10 mouse cellular contexts compared by ENCODE assay signal in genomic region chr8:77009425-77009824, GRCm38 (mm10).
DNase-seq lines count a peak whose midpoint lies in the region; ATAC-seq lines count a peak whose summit lies in the region.
"Had no signal": no experiment of that assay in that cellular context is flagged by ENCODE, and none has a peak within 500 bp of the region (broad histone marks: within the 10 kb centered on the region; RNA-seq: fewer than 3 reads in every experiment).

No protein-coding gene starts in this region.

- WGBS in heart, embryonic 12.5 days: 73% methylated on average over 10 of the region's 10 CpGs
- 57% methylated on average over 10 of the region's 10 CpGs for WGBS in forebrain, embryonic 15.5 days
- WGBS in midbrain, embryonic 13.5 days: 61% methylated on average over 10 of the region's 10 CpGs
- WGBS in intestine, embryonic 15.5 days: 77% methylated on average over 10 of the region's 10 CpGs
- 80% methylated on average over 10 of the region's 10 CpGs for WGBS in kidney, embryonic 14.5 days

- H3K4me2 ChIP-seq in heart, embryonic 12.5 days: no peak overlapping the region
- no peak overlapping the region for H3K4me2 ChIP-seq in forebrain, embryonic 15.5 days (replicated peaks)
- H3K4me2 ChIP-seq in midbrain, embryonic 13.5 days (replicated peaks): no peak overlapping the region
- no peak overlapping the region for H3K4me2 ChIP-seq in intestine, embryonic 15.5 days (replicated peaks)
- H3K4me2 ChIP-seq in kidney, embryonic 14.5 days (replicated peaks; ENCODE audit: low read depth, low read length): no peak overlapping the region
- H3K4me2 ChIP-seq: liver, embryonic 15.5 days had no signal

- H3K4me1 ChIP-seq in heart, embryonic 12.5 days (replicated peaks): no peaks in the 10 kb centered on the region
- 0 out of 2 replicates have a peak, but pooled peaks cover 9% of the 10 kb centered on the region for H3K4me1 ChIP-seq in forebrain, embryonic 15.5 days
- peaks cover 12% of the 10 kb centered on the region for H3K4me1 ChIP-seq in midbrain, embryonic 13.5 days (replicated peaks)
- no peaks in the 10 kb centered on the region for H3K4me1 ChIP-seq in intestine, embryonic 15.5 days (replicated peaks)
- H3K4me1 ChIP-seq in kidney, embryonic 14.5 days (ENCODE audit: control insufficient read depth, insufficient read depth, low read length): no peaks in the 10 kb centered on the region
- H3K4me1 ChIP-seq: liver, embryonic 15.5 days had no signal

- H3K4me3 ChIP-seq in heart, embryonic 12.5 days: no peak overlapping the region
- H3K4me3 ChIP-seq in forebrain, embryonic 15.5 days: no peak overlapping the region
- H3K4me3 ChIP-seq in midbrain, embryonic 13.5 days (replicated peaks): no peak overlapping the region
- H3K4me3 ChIP-seq in intestine, embryonic 15.5 days (replicated peaks): no peak overlapping the region
- no peak overlapping the region for H3K4me3 ChIP-seq in kidney, embryonic 14.5 days (ENCODE audit: low read length)
- H3K4me3 ChIP-seq: liver, embryonic 15.5 days had no signal

- no peaks in the 10 kb centered on the region for H3K9me3 ChIP-seq in heart, embryonic 12.5 days (replicated peaks)
- H3K9me3 ChIP-seq in forebrain, embryonic 15.5 days: no peaks in the 10 kb centered on the region
- H3K9me3 ChIP-seq in midbrain, embryonic 13.5 days: no peaks in the 10 kb centered on the region
- H3K9me3 ChIP-seq in intestine, embryonic 15.5 days: no peaks in the 10 kb centered on the region
- H3K9me3 ChIP-seq in kidney, embryonic 14.5 days (ENCODE audit: control insufficient read depth, low read length): no peaks in the 10 kb centered on the region
- H3K9me3 ChIP-seq: liver, embryonic 15.5 days had no signal

- no peak overlapping the region for H3K27ac ChIP-seq in heart, embryonic 12.5 days (ENCODE audit: poor library complexity, severe bottlenecking)
- H3K27ac ChIP-seq in forebrain, embryonic 15.5 days (replicated peaks): no peak overlapping the region
- no peak overlapping the region for H3K27ac ChIP-seq in midbrain, embryonic 13.5 days
- no peak overlapping the region for H3K27ac ChIP-seq in intestine, embryonic 15.5 days
- no peak overlapping the region for H3K27ac ChIP-seq in kidney, embryonic 14.5 days (ENCODE audit: low read depth, low read length)
- H3K27ac ChIP-seq: liver, embryonic 15.5 days had no signal

- DNase-seq in heart, adult 11 months: peak; percentile 89
- peak; percentile 47 to 51 for DNase-seq in cerebellum, adult 18-20 months

- ATAC-seq in heart, embryonic 12.5 days (ENCODE audit: insufficient number of reproducible peaks, low FRiP score): no peak
- peak; percentile 57; the same call in 1 of the 2 replicates for ATAC-seq in forebrain, embryonic 15.5 days (replicated peaks)
- ATAC-seq in midbrain, embryonic 13.5 days: peak; percentile 85
- ATAC-seq in intestine, embryonic 15.5 days: no peak
- ATAC-seq in monocyte, adult 5-6 weeks (replicated peaks; ENCODE audit: insufficient number of reproducible peaks, low FRiP score, low TSS enrichment, poor library complexity, severe bottlenecking): no peak
- no peak for ATAC-seq in kidney, embryonic 14.5 days (ENCODE audit: low FRiP score, low TSS enrichment)
- ATAC-seq: CD4-positive, CD25-positive, alpha-beta regulatory T cell, adult 4 months had no signal

- H3K36me3 ChIP-seq in heart, embryonic 12.5 days: no peaks in the 10 kb centered on the region
- no peaks in the 10 kb centered on the region for H3K36me3 ChIP-seq in forebrain, embryonic 15.5 days
- no peaks in the 10 kb centered on the region for H3K36me3 ChIP-seq in midbrain, embryonic 13.5 days
- no peaks in the 10 kb centered on the region for H3K36me3 ChIP-seq in intestine, embryonic 15.5 days
- H3K36me3 ChIP-seq in kidney, embryonic 14.5 days (ENCODE audit: control insufficient read depth, insufficient read depth, low read length): no peaks in the 10 kb centered on the region
- H3K36me3 ChIP-seq: liver, embryonic 15.5 days had no signal

- no peaks in the 10 kb centered on the region for H3K27me3 ChIP-seq in heart, embryonic 12.5 days (replicated peaks)
- no peaks in the 10 kb centered on the region for H3K27me3 ChIP-seq in forebrain, embryonic 15.5 days
- no peaks in the 10 kb centered on the region for H3K27me3 ChIP-seq in midbrain, embryonic 13.5 days
- H3K27me3 ChIP-seq in intestine, embryonic 15.5 days (replicated peaks): no peaks in the 10 kb centered on the region
- H3K27me3 ChIP-seq in kidney, embryonic 14.5 days (ENCODE audit: control insufficient read depth, insufficient read depth, low read length): no peaks in the 10 kb centered on the region
- H3K27me3 ChIP-seq: liver, embryonic 15.5 days had no signal

- no peak overlapping the region for H3K9ac ChIP-seq in heart, embryonic 12.5 days
- no peak overlapping the region for H3K9ac ChIP-seq in forebrain, embryonic 15.5 days (replicated peaks)
- H3K9ac ChIP-seq in midbrain, embryonic 13.5 days (replicated peaks): no peak overlapping the region
- no peak overlapping the region for H3K9ac ChIP-seq in intestine, embryonic 15.5 days
- no peak overlapping the region for H3K9ac ChIP-seq in kidney, embryonic 14.5 days (ENCODE audit: low read depth, low read length)
- H3K9ac ChIP-seq: liver, embryonic 15.5 days had no signal

Comparison
In these comparisons a context has a peak if more than half of its experiments do, and no peak if none do; other contexts are left out.
1. ATAC-seq: peak in forebrain, embryonic 15.5 days (single experiment) and midbrain, embryonic 13.5 days (single experiment); none in heart, embryonic 12.5 days (single experiment), intestine, embryonic 15.5 days (single experiment), monocyte, adult 5-6 weeks (single experiment) and kidney, embryonic 14.5 days (single experiment).